Mouse (Mus musculus) limb, embryonic 13.5 days (tissue): ENCODE data around the gene Cfdp1. TPM values are rescaled to one million over a fixed set of nuclear protein-coding genes. Genes with fewer than 3 reads are reported as not detected.

Source experiments
- ATAC-seq: fragments of 200-750 bp; cut with Nextera tagmentation; 2 replicates; pipeline ENCODE4 v1.8.0; 2017; ENCODE audit warnings: low read depth, moderate number of reproducible peaks, moderate TSS enrichment; ENCODE audit not compliant: low FRiP score
- H3K27ac ChIP-seq: fragments of 300-500 bp; sonication (generic); 2 replicates; pipeline ENCODE4 v1.5.1; 2015; ENCODE audit warnings: inconsistent platforms, mild to moderate bottlenecking, moderate library complexity
- H3K27me3 ChIP-seq: fragments of 300-500 bp; sonication (generic); 2 replicates; pipeline ENCODE4 v1.6.1; 2015; ENCODE audit warnings: mild to moderate bottlenecking, inconsistent platforms
- H3K36me3 ChIP-seq: fragments of 300-500 bp; sonication (generic); 2 replicates; pipeline ENCODE4 v1.6.1; 2015; ENCODE audit warnings: inconsistent platforms, mild to moderate bottlenecking, moderate library complexity
- H3K4me1 ChIP-seq: fragments of 300-500 bp; sonication (generic); 2 replicates; pipeline ENCODE4 v1.6.1; 2015; ENCODE audit warnings: inconsistent platforms
- H3K4me2 ChIP-seq: fragments of 300-500 bp; sonication (generic); replicated peaks from 2 replicates; pipeline ENCODE4 v1.6.1; 2015; ENCODE audit warnings: inconsistent platforms, mild to moderate bottlenecking, moderate library complexity
- H3K4me3 ChIP-seq: fragments of 300-500 bp; sonication (generic); 2 replicates; pipeline ENCODE4 v1.5.1; 2015; ENCODE audit warnings: moderate library complexity, mild to moderate bottlenecking, inconsistent platforms
- H3K9ac ChIP-seq: fragments of 300-500 bp; sonication (generic); 2 replicates; pipeline ENCODE4 v1.6.1; 2015; ENCODE audit warnings: mild to moderate bottlenecking, inconsistent platforms
- H3K9me3 ChIP-seq: fragments of 300-500 bp; sonication (generic); 2 replicates; pipeline ENCODE4 v1.6.1; 2016; ENCODE audit warnings: inconsistent platforms
- WGBS: fragments of 180-500 bp; shearing (Covaris S2); methylation state at CpG from one replicate; pipeline ENCODE4 v1.1.7; 2015; 5-methylcytosine and 5-hydroxymethylcytosine counted together
- polyA plus RNA-seq: library from polyadenylated mRNA; unstranded; fragments of >200 nt; fragmentation: Nextera tagmentation; extraction: Ambion mirVana; gene quantifications from 2 replicates; pipeline ENCODE4 v1.2.1, GENCODE M21; 2015

Cfdp1 gene
- polyA plus RNA-seq, 1 experiment from 2014 or later = 262 TPM

DNA sequence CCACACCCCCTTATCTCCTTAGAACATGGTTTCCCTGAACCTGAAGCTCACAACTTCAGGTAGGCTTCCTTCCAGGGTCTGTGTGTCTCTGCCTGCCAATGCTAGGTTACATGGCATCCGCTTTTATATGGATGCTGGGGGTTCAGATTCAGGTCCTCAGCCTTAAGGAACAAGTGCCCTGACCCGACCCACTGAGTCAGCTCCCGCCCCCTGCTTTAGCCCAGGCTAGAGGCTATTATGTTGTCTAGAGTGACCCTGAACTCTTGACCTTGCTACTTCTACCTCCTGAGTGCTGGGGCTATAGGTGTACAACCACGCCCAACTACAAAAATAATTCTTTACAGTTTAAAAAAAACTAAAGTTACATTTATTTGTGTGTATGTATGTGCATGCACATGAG, 39.0 kb downstream of the Cfdp1 start:
- H3K9me3 ChIP-seq = no peaks in the 10 kb centered on the region
- no peak overlapping the region for H3K4me2 ChIP-seq
- 94% methylated on average over 4 of the region's 4 CpGs for WGBS
- no peak overlapping the region for H3K4me3 ChIP-seq
- H3K27me3 ChIP-seq = no peaks in the 10 kb centered on the region
- no peak for ATAC-seq
- peaks cover 69% of the 10 kb centered on the region for H3K36me3 ChIP-seq
- no peak overlapping the region for H3K9ac ChIP-seq
- no peak overlapping the region for H3K27ac ChIP-seq
- no peaks in the 10 kb centered on the region for H3K4me1 ChIP-seq

DNA sequence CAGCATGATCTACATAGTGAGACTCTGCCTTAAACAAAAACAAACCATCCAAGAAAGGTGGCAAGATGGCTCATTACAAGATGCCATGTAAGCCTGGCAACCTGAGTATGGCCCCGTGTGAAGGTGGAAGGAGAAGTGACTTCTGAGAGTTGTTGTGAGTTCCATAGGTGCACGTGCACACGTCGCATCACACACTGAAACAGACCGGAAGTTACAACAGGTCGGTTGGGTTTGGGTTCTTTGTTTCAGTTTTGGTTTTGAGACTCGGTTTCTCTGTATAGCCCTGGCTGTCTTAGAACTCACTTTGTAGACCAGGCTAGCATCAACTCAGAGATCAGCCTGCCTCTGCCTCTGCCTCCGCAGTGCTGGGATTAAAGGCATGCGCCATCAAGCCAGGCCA, 40.3 kb downstream of the Cfdp1 start:
- H3K4me3 ChIP-seq = no peak overlapping the region
- H3K27me3 ChIP-seq = no peaks in the 10 kb centered on the region
- peaks cover 60% of the 10 kb centered on the region for H3K36me3 ChIP-seq
- no peak for ATAC-seq
- H3K4me1 ChIP-seq = 0 out of 2 replicates have a peak, but pooled peaks cover 7% of the 10 kb centered on the region
- 94% methylated on average over 9 of the region's 9 CpGs for WGBS
- H3K9me3 ChIP-seq = no peaks in the 10 kb centered on the region
- no peak overlapping the region for H3K4me2 ChIP-seq
- H3K27ac ChIP-seq = no peak overlapping the region
- H3K9ac ChIP-seq = no peak overlapping the region

DNA sequence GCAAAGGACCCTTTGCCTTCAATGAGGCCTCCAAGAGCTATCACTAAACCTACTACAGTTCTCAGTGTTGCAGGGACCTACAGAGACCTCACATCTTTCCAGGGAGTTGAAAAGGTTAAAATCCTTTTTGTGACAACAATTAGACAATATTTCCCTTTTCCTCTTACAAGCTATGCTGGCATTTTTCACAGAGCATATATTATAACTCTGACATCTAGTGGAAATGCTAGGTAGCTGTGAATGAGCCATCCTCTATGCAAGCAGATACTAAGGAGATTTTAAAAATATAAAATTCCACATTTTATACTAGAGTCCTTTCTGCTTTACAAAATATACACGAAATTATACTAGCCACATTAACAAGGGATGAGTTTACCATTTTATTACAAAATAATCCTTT, 41.3 kb downstream of the Cfdp1 start:
- 66% methylated on average over 1 of the region's 1 CpGs for WGBS
- Histone ChIP-seq H3K4me1 (0 out of 2 replicates have a peak, but pooled peaks cover 9% of the 10 kb centered on the region), H3K4me3 (no peak overlapping the region), H3K9ac (no peak overlapping the region), H3K36me3 (peaks cover 54% of the 10 kb centered on the region), H3K9me3 (no peaks in the 10 kb centered on the region), H3K27me3 (no peaks in the 10 kb centered on the region), H3K4me2 (no peak overlapping the region), H3K27ac (no peak overlapping the region)
- no peak for ATAC-seq

DNA sequence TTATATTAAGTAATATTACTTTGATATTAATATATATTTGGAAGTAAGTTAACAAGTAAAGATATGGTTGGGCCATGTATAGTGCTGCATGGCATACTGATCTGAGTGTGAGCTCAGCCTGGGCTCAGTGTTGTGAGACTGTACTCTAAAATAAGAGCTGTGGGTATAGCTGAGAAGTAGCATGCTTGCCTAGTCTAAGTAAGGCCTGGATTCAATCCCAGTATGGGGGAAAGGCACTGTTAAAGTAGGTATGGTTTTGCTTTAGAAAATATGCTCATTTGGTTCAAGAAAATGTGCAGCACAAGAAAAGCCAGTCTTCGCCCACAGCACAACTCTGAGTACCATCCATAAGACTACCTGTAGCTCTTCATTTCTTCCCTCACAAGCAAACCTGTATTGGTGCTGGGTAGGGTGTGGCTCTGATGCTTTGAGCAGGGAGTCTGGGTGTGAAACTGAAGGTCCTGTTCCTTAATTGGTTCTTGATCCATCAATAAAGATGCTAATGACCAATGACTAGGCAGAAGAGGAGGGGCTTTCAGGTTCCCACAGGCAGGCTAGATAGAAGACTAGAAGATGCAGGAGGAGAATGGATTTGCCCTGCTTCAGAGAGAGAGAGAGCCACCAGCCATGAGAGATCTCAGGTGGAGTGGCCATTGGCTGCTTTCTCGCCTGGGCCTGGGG, 43.3 kb downstream of the Cfdp1 start:
- H3K36me3 ChIP-seq = peaks cover 46% of the 10 kb centered on the region
- no peak overlapping the region for H3K4me2 ChIP-seq
- H3K9ac ChIP-seq = no peak overlapping the region
- ATAC-seq = no peak
- H3K27ac ChIP-seq = no peak overlapping the region
- no peaks in the 10 kb centered on the region for H3K9me3 ChIP-seq
- H3K27me3 ChIP-seq = no peaks in the 10 kb centered on the region
- H3K4me3 ChIP-seq = no peak overlapping the region
- 59% methylated on average over 2 of the region's 2 CpGs for WGBS
- H3K4me1 ChIP-seq = 0 out of 2 replicates have a peak, but pooled peaks cover 9% of the 10 kb centered on the region

DNA sequence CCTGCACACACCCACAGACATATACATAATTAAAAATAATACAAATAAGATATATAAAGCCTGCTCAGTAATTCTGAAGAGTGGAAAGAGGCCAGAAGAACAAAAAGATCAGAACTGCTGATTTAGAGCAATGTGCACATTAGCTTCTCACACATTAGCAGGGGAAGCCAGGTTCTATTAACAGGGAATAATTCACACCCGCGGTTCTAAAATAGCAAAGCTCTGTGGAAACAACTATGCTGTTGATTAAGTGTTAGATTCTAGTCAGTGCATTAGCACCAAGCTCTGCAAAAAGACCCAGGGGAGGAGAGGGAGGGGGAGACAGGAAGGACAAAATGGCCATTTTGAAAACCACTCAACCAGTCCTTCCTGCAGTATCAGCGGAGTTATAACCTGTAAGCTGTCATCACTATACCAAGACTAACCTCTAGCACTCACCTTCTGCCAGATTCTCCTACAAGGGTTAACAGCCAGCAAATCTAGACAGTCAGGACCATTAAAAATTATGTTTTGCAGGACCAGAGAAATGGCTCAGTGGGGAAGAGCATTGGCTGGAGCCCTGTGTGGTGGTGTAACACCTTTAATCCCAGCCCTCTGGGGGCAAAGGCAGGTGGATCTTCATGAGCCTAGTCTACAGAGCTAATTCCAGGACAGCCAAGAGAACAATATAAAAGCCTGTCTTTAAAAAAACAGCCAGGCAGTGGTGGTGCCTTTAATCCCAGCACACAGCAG, 45.0 kb downstream of the Cfdp1 start:
- no peak for ATAC-seq
- Histone ChIP-seq H3K4me1 (0 out of 2 replicates have a peak, but pooled peaks cover 9% of the 10 kb centered on the region), H3K9ac (no peak overlapping the region), H3K4me2 (no peak overlapping the region), H3K27ac (no peak overlapping the region), H3K4me3 (no peak overlapping the region), H3K27me3 (no peaks in the 10 kb centered on the region), H3K36me3 (peaks cover 40% of the 10 kb centered on the region), H3K9me3 (no peaks in the 10 kb centered on the region)
- 69% methylated on average over 3 of the region's 3 CpGs for WGBS

DNA sequence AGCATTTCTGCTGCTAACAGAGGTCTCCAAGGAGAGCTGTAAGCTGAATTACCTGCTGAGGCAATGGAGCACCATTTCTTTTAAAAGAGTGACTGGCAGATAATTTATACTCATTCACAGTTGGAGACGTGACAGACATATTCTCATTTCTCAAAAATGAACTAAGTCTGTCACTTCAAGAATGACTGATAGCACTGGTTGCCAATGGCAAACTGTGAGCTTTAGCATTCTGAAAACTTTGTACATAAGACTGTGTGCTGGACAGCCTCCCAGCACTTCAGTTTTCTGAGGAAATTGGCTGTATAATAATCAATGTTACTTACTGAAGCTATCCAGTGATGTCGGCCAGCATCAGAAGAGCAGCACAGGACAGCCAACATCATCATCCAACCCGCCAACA, 46.1 kb downstream of the Cfdp1 start:
- no peak overlapping the region for H3K9ac ChIP-seq
- no peaks in the 10 kb centered on the region for H3K9me3 ChIP-seq
- 0 out of 2 replicates have a peak, but pooled peaks cover 9% of the 10 kb centered on the region for H3K4me1 ChIP-seq
- H3K27ac ChIP-seq = no peak overlapping the region
- ATAC-seq = no peak
- H3K27me3 ChIP-seq = no peaks in the 10 kb centered on the region
- no peak overlapping the region for H3K4me3 ChIP-seq
- no peak overlapping the region for H3K4me2 ChIP-seq
- WGBS = 88% methylated on average over 3 of the region's 3 CpGs
- H3K36me3 ChIP-seq = peaks cover 33% of the 10 kb centered on the region

DNA sequence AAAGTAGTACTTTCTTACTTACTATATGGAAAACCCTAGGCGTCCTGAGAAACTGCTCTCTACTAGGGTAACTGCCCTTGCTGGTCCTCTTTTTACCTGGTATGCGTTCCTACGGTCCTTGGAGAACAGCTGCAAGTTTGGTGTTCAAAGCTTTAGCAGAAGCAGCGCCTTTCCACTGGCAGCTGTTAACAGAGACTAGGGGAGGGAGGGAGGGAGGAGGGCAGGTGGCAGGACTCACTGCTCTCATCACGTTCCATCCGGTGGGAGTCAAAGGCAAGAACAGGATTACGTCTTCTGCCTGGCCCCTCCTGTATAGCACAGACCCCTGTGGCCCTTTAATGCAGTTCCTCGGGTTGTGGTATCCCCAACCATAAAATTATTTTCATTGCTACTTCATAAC, 50.7 kb downstream of the Cfdp1 start:
- H3K9ac ChIP-seq = no peak overlapping the region
- 0 out of 2 replicates have a peak overlapping the region, but pooled peaks have one; percentile 4 for H3K27ac ChIP-seq
- no peak overlapping the region for H3K4me2 ChIP-seq
- WGBS = 71% methylated on average over 8 of the region's 8 CpGs
- 0 out of 2 replicates have a peak, but pooled peaks have one; percentile 11 for ATAC-seq
- H3K4me1 ChIP-seq = peaks cover 6% of the 10 kb centered on the region; the same call in 1 of the 2 replicates
- no peaks in the 10 kb centered on the region for H3K9me3 ChIP-seq
- peaks cover 24% of the 10 kb centered on the region for H3K36me3 ChIP-seq
- H3K27me3 ChIP-seq = no peaks in the 10 kb centered on the region
- no peak overlapping the region for H3K4me3 ChIP-seq

DNA sequence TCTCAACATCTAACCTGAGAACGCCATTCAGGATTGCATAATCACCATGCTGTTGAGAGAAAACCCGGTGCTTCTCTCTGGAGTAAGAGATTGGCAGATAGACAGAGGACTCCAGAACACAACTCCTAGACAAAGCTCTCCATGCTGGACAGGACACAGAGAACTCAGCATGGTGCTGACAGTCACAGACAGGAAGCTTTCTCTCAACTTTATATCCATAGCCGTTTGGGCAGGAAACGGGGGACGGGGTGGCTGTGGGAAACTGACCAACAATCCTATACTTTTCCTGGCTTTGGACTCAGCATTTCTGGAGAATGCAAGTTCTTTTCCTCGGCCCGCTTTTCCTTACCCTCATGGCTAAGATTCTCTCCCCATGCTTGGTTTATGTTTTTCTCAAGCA, 51.8 kb downstream of the Cfdp1 start:
- Histone ChIP-seq H3K4me1 (peaks cover 6% of the 10 kb centered on the region; the same call in 1 of the 2 replicates), H3K27ac (no peak overlapping the region), H3K36me3 (peaks cover 27% of the 10 kb centered on the region), H3K9me3 (no peaks in the 10 kb centered on the region), H3K4me3 (no peak overlapping the region), H3K27me3 (no peaks in the 10 kb centered on the region), H3K9ac (no peak overlapping the region), H3K4me2 (no peak overlapping the region)
- WGBS = 73% methylated on average over 7 of the region's 7 CpGs
- ATAC-seq = no peak

DNA sequence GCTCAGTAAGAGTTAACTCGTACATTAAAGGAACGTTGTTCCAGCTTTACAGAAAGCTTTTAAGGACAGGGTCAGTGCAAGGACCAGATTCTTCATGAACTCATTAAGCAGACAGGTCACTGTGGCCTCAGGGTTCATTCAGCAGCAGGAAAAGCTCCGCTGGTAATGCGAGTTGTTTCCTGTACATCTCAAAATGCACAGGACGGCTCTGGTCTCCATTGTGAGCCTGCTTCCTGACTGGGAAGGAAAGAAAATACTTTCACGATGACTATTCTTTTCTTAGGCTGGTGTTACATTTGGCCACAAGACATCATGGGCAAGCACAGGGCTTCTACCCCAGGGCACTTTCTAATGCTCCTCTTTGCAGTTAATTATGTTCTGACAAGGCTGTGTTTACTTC, 52.6 kb downstream of the Cfdp1 start:
- Histone ChIP-seq H3K9me3 (no peaks in the 10 kb centered on the region), H3K36me3 (peaks cover 33% of the 10 kb centered on the region), H3K27me3 (no peaks in the 10 kb centered on the region), H3K4me2 (no peak overlapping the region), H3K4me3 (no peak overlapping the region), H3K27ac (peak overlapping the region; percentile 17; the same call in 1 of the 2 replicates), H3K4me1 (peaks cover 6% of the 10 kb centered on the region; the same call in 1 of the 2 replicates), H3K9ac (no peak overlapping the region)
- no peak for ATAC-seq
- WGBS = 17% methylated on average over 6 of the region's 6 CpGs

DNA sequence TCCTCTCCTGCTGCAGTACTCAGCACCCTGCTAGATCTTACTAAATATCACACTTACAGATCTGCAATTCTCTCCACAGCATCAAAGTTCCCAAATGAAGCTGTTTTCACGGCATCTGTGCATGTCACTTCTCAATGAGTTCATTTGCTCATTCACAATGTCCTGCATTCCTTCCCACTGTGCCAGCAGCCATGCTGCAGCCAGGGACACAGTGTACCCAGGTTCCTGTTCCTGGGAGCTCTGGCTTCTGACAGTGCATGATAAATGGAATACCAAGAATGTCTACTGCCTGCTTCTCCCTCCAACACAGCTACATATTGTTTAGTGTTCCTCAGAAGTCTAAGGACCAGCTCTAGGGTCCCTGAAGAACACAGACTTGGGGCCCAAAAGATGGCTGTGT, 57.6 kb downstream of the Cfdp1 start:
- Histone ChIP-seq H3K27ac (no peak overlapping the region), H3K36me3 (peaks cover 25% of the 10 kb centered on the region), H3K4me3 (no peak overlapping the region), H3K4me1 (peaks cover 14% of the 10 kb centered on the region), H3K4me2 (no peak overlapping the region), H3K9ac (no peak overlapping the region), H3K9me3 (no peaks in the 10 kb centered on the region), H3K27me3 (no peaks in the 10 kb centered on the region)
- 70% methylated on average over 1 of the region's 1 CpGs for WGBS
- ATAC-seq = no peak

DNA sequence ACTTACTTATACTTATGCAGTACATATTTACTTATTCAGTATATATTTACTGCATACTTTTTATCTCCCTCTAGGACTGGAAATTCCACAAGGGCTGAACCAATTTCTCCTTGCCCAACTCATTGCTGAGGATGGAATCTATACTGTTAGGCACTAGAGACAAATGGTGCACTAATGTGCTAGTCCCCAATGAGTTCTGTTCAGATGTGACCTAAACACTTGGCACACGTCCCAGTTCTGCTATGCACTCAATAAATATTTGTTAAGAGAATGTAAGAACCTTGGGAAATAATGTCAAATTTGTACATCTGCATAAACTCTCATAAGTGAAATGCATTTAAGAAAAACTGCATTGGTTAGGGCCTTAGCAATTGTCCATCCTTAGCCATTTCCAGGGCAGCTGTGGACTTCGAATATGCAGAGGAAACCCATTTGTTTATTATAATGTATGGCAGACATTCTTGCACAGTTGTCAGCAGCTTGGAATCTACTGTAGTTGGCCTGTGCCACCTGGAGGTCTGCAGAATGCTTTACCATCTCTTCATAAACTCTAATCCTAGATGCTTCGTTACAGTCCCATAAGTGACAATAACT, 60.7 kb downstream of the Cfdp1 start:
- no peak for ATAC-seq
- Histone ChIP-seq H3K36me3 (peaks cover 28% of the 10 kb centered on the region), H3K4me1 (peaks cover 28% of the 10 kb centered on the region), H3K4me3 (no peak overlapping the region), H3K27me3 (no peaks in the 10 kb centered on the region), H3K27ac (no peak overlapping the region; the same call in 1 of the 2 replicates), H3K9ac (no peak overlapping the region), H3K9me3 (no peaks in the 10 kb centered on the region), H3K4me2 (no peak overlapping the region)
- 68% methylated on average over 3 of the region's 3 CpGs for WGBS

DNA sequence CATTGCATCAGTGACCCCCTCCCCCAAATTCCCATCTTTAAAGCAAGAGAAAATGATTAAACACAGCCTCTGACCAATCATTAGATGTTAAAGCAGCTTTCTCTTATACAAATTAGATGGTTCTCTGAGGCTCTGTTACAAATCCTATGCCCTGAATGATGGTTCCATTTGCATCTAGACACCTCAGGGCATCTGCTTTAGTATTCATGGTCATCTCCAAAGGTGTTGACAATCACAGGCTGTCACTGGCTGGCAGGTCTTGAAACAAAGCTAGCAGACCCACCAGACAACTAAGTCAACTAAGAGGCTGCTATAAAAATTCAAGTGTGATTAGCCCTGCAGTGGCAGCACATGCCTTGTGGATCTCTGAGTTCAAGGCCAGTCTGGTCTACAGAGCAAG, 64.5 kb downstream of the Cfdp1 start:
- no peak for ATAC-seq
- H3K27ac ChIP-seq = no peak overlapping the region
- no peak overlapping the region for H3K4me3 ChIP-seq

More for the DNA sequence above, 64.5 kb downstream of the Cfdp1 start:
- peaks cover 18% of the 10 kb centered on the region for H3K36me3 ChIP-seq
- H3K9me3 ChIP-seq = no peaks in the 10 kb centered on the region
- peaks cover 55% of the 10 kb centered on the region for H3K4me1 ChIP-seq
- no peak overlapping the region for H3K4me2 ChIP-seq
- H3K27me3 ChIP-seq = no peaks in the 10 kb centered on the region
- no peak overlapping the region for H3K9ac ChIP-seq
